Mouse (Mus musculus): ENCODE data around the gene Cldn17. TPM values are rescaled to one million over a fixed set of nuclear protein-coding genes. Genes with fewer than 3 reads are reported as not detected.

Gene Cldn17
- total RNA-seq (2022) = not detected

DNA sequence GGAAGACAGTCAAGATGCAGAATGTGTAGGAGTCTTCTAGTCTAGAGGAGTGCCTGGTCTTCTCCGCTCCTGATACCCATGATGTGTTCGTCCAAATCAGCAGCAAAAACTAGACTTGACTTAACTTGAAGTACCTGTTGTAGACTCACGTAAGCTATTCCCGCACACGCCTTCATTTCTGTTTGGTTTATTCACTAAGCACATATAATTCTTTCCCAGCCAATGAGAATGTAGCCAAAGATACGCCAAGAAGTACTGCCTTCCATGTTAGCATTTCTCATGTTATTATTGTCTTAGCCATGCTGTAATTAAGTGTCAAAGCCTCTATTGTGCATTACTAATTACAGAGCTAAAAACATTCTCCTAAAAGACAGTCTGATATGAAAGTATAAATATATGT, at the start of gene Cldn17:
Gene Cldn17 (minus strand): TSS at position 101 of the 400 bp plus-strand sequence.
- no peak for DNase-seq (ENCODE audit: low spot score in 2 of 2)

- DNase-seq (ENCODE audit: low spot score in 2 of 2) = no peak
Observed at GRCm38 (mm10) chr16:88542488-88542887, 35.7 kb upstream of the Cldn17 start.

DNA sequence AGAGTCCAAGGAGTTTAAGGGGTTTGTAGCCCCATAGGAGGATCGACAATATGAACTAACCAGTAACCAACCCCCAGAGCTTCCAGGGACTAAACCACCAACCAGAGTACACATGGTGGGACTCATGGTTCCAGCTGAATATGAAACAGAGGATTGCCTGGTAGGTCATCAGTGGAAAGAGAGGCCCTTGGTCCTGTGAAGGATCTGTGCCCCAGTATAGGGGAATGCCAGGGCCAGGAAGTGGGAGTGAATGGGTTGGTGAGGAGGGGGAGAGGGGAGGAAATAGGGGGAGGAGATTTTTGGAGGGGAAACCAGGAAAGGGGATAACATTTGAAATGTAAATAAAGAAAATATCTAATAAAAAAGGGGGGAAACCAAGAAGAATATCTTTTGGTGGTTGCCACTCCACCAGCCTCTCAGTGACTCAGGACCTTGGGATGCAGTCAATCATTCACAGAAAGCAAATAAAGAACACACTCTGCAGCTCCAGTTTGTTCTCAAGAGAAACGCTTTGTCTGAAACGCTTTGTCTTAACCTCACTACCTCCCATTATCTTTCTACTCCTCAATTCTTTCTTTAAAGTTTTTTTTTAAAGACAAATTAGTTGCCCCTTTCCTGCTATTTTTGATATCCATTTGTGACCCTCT, 33.2 kb upstream of the Cldn17 start:
- no peak for DNase-seq (ENCODE audit: low spot score in 2 of 2)

- DNase-seq (ENCODE audit: low spot score in 2 of 2) = no peak
Observed at GRCm38 (mm10) chr16:88511348-88511747, 4.6 kb upstream of the Cldn17 start.

- DNase-seq (ENCODE audit: low spot score in 2 of 2) = no peak
Observed at GRCm38 (mm10) chr16:88508150-88508549, 1.4 kb upstream of the Cldn17 start.

DNA sequence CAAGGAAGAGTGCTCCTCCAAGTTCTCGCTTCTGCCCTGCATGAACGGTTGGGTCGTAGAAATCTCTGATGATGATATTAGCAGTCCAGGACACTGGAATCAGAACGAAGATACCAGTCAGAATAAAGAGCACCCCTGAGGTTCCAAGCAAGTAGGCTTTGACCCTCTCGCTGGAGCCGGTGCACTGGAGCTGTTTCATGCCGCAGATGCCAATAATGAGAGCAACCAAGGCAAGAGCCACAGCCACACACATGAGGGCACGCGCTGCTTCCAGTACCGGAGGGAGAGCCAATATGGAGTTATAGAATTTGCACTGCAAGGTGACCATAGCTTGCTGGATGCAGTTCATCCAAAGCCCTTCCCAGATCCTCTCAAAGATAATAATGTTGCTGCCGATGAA, 440 bp downstream of the Cldn17 start:
- no peak for DNase-seq (ENCODE audit: low spot score in 2 of 2)

DNA sequence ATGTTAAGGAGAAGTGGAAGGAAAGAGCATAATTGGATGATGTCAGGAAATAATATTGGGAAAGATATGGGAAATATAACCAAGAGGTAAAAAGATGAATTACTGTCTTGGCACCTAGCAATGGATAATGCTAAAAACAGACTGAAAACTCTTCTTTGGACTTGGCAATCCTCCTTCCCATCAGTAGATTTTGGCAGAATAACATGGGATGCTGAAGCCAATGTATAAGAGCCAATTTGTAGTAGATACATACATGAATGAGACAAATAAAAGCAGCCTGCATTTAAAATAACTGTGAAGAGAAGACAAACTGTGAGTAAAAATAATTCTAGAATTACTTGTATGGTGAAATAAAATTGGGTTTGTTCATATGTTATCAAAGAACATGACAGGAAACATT, 18.7 kb downstream of the Cldn17 start:
- no peak for DNase-seq (ENCODE audit: low spot score in 2 of 2)

DNA sequence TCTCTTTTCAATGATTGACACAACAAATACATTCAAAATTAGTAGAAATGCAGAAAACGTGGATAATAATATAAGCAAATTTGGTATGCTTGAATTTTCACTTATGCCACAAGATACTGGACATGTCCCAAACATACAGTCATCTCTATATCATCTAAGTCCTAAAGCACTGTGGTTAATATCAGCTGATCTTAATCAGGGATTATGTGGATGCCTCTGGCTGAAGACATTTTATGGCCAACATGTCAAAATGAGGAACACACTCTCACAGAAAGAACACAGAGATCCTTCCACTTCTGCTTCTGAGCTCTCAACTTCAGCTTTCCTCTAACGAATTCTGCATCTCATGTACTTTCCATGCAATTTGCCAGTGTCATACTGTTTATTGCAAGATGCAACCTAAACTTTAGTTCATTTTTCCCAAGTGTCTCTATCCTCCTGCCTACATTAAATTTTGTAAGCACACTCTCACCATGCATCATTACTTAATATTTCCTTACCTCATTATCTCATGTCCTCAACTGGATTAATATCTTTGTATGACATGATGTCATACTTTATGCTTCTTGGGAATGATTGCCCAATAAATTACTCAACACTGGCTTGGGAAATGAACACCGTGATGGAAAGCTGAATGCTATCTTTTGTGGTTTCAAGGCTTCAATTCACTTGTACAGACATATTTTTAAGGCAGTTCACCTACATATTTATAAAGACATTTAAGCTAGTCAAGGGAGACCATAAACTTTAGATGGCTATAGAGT, 26.6 kb downstream of the Cldn17 start:
- DNase-seq (ENCODE audit: low spot score in 2 of 2) = no peak

DNA sequence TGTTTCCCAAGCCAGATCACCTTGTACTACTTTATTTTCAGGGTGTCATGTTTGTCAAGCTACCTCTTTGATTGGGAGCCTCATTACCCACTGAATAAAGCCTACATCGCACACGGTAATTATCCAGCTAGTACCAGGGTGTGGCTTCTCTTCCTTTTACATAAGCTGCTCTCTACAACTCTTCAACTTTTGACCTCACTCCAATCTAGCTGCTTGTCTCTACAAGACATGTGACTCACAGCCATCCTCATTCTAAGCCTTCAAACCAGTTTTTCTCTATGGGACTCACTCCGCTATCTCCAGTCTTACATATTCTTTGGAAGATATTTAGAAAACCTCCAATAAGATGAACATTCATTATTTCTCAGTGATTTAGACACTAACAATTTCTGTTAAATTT, 43.5 kb downstream of the Cldn17 start:
- no peak for DNase-seq (ENCODE audit: low spot score in 2 of 2)

Other genes starting within 250 kb of the Cldn17 start
- not detected for gene Grik1, start 216.7 kb downstream of the Cldn17 start, total RNA-seq (2022)
- not detected for gene Cldn8, start 56.2 kb upstream of the Cldn17 start, total RNA-seq (2022)
- not detected for gene Krtap24-1, start 105.3 kb upstream of the Cldn17 start, total RNA-seq (2022)
- under 1 TPM in 3 of 4 experiments, not detected in 1; 0.35 to 0.75 (median 0.58) TPM for gene 2310079G19Rik, start 120.7 kb upstream of the Cldn17 start, total RNA-seq (2022)
- not detected for gene Krtap26-1, start 140.8 kb upstream of the Cldn17 start, total RNA-seq (2022)
- not detected for gene Krtap27-1, start 164.7 kb upstream of the Cldn17 start, total RNA-seq (2022)
- not detected for gene 2310061N02Rik, start 201.0 kb upstream of the Cldn17 start, total RNA-seq (2022)
- not detected for gene Krtap13-1, start 221.9 kb upstream of the Cldn17 start, total RNA-seq (2022)
- not detected for gene Krtap13, start 244.7 kb upstream of the Cldn17 start, total RNA-seq (2022)

All from gastrocnemius, adult 8-10 months (tissue).